Mouse (Mus musculus) right cerebral cortex, postnatal 10 days (tissue): ENCODE measurements around the gene B9d2.
"Not testable (repeated sequence)": the region's sequence is repeated elsewhere in the genome, so short reads cannot be mapped to it uniquely, and the experiment has no call there.

Experiments
- DNase-seq, 2 experiments: peaks; one replicate each; pipeline ENCODE4 v3.0.0; 2021; ENCODE audit warnings: low spot score in 2 of 2

Gene B9d2

DNA sequence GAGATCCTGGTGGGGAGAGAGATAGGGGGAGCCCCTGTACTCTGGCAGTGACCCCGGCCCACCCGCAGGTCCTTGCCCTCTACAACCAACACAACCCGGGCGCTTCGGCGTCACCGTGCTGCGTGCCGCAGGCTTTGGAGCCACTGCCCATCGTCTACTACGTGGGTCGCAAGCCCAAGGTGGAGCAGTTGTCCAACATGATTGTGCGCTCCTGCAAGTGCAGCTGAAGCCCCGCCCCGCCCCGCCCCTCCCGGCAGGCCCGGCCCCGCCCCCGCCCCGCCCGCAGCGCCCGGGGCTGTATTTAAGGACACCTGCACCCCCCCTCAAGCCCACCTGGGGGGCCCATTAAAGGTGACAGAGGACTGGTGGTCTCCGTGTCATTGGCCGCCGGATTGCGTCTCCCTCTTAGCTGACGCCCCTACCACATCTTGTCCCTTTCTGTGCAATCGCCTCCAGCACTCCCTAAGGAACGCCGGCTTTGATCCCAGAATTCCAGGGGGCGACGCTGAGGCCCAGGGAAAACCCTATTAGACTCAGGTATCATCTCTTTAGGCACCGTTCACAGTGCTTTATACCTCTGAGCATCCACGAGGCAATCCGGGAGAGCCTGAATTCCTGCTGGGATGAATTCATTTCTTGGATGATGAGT is 24.3 kb downstream of the B9d2 start:
- no peak for DNase-seq

DNA sequence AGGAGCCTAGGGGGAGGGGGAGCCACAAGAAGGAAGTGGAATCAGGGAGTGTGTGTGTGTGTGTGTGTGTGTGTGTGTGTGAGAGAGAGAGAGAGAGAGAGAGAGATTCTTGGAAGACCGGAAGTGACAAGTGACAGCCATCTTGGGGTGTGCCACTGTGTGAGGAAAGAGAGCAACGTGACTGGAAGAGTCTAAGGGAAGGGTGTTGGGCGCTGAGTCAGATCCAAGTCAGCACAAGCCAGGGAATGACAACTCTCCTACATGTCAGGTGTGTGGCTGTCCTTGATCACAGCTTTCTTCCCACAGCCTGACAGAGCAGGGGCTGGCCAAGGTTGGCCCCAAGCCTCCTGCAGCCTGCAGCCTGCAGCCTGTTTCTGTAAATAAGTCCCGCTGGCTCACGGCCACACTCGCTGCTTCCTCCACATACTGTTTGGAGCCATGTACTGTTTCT is 25.2 kb downstream of the B9d2 start:
- DNase-seq = peak in 1 of 2 experiments; percentile 63

DNA sequence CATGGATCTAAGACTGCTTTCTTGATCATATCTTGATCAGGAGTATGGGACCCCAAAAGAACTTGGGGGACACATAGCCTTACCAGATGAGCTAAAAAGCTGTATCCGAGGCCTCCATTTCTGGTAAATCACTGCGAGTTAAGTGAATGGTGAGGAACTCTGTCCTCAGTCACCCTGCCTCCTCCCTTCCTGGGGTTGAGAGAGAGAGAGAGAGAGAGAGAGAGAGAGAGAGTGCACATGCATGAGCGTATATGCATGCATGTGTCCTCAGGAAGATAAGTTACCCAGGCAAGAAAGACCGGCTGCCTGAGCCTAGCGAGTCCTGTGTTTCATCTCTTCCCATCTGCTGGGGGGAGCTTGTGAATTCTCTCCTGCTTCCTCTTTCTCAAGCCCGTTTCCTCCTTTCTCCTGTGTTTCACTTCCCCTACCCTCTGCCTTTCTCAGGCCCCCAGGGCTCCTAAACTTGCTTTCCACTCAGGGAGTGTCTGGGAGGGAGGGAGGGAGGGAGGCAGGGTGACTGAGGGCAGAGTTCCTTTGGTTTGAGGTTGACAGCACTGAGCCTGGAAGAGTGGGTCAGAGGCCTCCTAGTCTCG is 26.1 kb downstream of the B9d2 start:
- DNase-seq = peak in 1 of 2 experiments; percentile 64

DNA sequence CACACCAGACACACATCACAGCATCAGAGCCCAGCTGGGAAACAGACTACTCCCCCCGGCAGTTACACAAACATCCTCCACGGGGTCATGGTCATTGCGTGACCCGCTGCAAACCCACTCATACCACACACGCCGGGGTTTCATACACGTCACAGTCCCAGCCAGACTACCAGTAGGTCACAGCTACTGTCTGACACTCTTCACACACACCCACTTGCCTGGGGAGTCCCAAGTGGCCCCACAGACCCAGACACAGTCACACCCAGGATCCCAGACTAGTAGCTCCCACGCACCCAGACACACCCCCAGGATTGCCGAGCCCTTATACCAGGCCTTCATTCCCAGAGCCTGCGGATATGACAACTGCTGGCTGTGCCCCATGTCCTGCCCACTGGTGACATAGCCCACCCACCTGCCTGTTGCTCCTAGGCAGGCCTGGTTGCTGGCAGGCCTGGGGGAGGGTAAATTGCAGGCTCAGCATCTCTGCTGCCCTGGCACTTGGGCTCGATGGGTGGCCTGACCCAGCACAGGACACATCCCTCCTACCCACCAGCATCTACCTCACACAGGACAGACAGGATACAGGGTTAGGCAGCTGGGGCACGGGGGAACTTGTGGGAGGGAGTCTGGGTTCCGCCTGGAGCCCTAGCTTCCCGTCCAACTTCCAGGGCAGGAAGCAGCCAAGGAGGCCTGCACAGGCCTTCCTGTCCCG is 27.2 kb downstream of the B9d2 start:
- no peak for DNase-seq

DNA sequence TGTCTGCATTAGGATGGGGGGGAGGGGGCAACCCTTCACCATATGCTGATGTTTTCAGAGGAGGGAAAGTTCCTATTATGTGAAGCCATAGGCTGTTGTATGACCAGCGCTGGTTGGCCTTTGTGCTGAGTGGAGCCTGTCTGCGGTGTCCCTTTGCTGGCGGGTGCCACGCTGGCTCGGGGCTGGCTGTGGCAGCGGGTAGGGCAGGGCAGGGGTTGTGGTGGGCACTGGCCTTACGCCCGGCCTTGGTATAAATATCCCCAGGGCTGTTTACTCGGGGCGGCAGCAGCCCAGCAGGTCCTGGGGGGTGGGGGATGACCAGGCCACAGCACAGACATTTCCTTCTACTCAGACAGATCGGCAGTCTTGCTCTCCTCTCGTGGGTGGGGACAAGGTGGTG is 29.4 kb downstream of the B9d2 start:
- DNase-seq = peak; percentile 73 to 74

DNA sequence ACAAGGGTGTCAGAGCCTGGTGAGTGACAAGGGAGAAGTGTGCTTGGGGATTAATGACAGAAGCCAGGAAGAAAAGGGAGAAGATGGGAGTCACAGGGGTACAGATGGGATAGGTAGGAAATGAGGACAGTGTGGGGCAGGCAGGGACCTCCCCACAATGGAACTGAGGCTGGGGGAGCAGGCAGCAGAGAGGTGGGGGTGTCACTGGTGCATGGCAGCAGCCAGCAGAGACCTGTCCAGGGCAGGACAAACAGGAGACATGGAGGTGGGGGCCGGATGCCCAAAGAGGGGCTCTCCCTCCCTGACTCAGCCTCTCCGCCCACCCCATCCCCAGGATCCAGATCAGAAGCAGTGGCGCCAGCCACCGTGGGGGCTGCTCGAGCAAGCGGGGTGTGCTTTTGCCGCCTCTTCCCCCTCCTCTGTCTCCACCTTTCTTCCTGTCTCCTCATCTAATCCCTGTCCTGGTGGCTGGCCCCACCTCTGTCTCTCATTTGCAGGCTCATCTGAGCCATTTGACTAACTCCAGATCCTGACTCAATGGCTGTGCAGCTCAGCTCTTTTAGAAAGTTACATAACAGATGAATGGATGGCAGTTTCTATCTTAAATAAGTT is 30.0 kb downstream of the B9d2 start:
- DNase-seq = peak in 1 of 2 experiments; percentile 49

DNA sequence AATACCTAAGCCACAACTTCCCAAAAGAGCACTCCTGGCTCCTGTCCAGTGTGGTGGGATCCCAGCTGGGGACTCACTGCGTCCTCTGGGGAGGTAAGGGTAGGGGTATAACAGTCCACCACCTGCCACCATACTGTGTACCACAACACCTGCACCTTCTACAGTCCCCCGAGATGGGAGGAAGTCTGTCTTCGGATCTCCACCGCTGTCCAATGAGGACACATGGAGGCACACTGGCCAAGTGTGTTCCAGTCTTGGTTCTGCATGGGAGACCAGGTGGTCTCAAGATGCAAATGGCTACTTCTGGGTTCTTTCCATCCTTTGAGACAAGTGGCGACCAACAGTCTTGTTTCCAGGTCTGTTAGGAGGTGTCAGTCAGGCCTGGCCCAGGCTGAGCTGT is 30.6 kb downstream of the B9d2 start:
- no peak for DNase-seq

DNA sequence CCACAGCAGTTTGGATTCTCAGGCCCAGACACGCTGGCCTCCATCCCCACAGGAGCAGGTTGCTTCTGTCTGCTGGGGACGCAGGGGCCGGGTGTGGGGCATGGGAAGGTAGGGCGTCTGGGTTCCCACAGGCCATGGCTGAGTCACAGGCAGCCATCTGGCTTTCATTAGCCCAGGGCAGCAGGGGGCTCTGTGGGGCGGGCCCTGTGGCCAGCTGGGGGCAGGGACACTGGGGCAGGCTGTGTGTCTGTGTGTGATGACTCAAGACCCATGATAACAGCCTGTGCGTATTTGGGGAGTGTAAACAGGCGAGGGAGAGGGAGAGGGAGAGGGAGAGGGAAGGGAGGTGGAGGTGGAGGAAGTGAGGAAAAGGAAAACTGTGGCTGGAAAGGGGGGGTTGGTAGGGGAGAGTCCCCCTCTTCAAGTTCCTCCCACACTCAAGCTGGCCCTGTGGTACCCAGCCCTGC is 31.2 kb downstream of the B9d2 start:
- no peak for DNase-seq

DNA sequence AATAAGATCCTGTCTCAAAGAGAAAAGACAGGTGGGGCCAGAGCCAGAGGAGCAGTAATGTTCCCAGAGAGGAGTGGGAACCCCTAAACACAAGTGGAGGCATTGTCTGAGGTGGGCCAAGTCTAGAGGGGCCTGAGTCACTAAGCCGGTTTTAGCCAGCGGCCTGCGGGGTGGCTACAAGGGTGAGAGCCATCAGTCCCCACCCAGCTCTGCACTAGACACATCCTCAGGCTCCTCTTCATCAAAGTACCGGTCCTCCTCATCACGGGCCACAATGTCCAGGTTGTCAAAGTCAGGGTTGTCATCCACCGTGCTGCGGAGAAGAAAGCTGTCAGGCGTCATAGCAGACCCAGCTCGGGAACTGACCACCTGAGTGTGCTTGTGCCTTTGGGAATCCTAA is 32.2 kb downstream of the B9d2 start:
- DNase-seq = no peak

DNA sequence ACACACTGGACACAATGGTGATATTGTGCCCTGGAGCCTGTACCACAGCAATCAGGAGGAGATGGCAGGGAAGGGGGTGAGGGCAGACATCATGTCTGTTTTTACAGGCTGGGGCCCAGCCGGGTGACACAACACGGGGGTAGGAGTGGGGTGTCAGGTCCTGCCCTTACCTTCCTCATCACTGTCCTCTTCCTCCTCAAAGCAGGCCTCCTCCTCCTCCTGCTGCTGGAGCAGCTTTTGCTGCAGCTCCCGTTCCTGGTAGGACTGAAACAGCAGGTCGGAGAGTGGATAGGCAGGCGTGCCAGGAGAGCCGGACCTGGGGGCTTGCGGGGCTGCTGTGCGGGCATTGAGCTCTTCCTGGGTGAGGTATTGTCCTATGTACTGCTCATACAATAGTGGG is 34.0 kb downstream of the B9d2 start:
- no peak for DNase-seq

DNA sequence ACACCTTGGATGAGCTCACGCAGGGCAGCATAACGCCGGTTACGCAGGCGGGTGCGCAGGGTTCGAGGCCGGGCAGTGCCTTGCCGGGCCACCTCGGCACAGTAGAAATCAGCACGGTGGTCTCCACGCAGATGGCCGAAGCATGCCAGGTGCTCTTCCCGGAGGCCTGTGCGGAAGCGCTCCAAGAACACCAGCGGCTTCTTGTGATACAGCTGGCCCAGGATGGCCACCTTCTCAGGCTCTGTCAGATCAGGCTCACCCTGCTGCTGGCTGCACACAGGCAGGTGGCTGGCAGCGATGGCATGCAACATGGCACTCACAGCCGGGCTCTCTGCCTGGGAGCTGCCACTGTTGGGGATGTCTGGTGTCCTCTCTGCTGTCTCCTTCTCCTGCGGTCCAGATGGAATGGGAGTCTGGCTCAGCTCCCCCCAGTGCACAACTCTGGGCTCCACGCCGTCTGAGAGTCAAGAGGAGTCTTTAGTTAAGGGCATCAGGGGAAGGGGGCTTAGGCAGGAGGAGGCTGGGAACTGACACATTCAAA is 35.2 kb downstream of the B9d2 start:
- peak in 1 of 2 experiments; percentile 35 for DNase-seq

DNA sequence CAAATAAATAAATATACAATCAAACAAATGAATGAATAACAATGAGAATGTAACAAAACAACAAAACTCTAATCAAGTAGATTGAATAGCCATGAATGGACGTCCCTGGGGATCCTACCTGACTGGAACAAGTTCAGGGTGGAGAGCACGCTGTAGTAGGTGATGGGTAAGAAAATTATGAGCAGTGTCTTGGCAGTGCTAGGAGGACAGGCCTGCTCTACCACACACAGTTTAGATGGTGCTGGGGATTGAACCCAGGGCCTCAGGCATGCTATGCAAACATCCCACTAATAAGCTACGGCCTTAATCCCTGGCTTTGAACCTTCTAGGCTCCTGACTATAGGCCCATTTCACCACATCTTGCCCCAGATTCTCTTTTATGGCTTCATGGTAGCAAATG is 36.9 kb downstream of the B9d2 start:
- DNase-seq = no peak

DNA sequence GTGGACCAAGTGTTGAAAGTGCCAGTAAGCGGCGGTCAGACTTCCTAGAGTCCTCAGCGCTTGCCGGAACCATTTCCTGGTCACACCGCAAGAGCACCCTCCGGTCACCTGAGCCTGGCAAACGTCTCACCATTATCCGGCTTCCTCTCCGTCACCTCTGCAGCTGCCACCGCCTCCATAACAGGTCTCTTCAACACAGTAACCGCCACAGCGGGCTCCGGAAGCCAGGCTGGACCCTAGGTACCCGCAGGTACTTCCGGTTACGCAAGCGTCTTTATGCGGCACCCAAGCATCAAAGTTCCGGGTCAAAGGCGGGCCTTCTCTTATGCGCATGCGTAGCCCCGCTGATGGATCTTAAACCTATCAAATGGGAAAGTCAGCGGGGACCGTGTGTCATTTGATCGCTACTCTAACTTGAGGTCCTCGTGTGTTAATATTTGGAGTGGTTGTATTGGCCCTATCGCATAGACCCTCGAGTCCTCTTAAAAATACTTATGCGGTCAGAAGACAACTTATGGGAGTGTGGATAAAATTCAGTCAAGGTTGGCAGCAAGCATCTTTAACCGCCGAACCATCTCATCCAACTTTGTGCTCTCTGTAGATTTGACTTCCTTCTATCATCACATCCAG is 38.3 kb downstream of the B9d2 start, which contains the start of gene Ccdc97:
TSS of gene Ccdc97 (minus strand) at position 301 of the 630 bp plus-strand sequence.
- peak; percentile 96 to 97 for DNase-seq

DNA sequence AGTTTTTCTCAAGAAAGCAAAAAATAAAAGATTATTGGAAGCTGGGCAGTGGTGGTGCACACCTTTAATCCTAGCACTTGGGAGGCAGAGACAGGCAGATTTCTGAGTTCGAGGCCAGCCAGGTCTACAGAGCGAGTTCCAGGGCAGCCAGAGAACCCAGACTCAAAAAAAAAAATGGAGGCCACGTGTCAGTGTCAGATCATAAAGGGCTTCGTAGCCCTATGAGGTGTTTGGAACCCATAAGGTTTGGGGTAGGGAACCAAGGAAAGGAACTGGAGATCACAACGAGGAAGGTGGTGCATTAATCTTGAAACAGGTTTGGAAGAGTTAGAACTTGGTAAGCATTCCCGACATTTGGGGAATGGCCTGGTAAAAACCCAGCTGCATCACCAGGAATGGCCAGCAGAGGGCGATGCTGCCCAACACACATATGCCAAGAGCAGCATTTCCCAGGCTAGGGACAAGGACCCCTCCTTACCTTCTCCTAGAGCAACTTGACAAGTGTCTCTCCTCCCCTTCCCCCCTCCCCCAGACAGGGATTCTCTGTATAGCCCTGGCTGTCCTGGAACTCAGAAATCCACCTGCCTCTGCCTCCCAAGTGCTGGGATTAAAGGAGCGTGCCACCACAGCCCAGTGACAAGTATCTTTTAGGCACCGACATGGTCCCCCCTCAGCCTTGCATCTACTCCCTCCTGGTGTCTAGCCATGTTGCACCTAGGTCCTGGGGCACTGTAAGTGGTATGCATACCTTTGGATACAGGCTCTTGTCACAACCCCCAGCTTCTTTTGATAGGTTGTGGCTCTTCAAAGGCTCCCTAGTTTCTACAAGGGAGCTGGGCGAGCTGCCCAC is 39.4 kb downstream of the B9d2 start:
- peak; percentile 83 to 84 for DNase-seq

DNA sequence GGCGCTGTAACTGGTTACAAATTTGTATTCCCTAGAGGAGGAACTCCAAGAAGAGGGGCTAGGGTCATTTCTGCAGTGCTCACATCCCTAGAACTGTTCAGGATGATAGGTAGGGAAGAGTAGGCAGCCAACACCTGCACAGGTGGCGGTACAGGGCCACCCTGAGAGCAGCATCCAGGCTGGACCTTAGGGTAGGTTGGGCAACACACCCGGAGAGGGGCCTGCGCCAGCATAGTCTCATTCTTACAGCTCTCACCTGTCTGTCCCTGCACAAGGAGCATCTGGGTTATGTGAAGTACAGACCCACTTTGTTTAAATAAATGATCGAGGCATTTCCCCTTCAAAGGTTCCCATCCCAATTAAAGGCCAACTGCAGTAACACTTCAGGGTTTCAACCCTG is 40.2 kb downstream of the B9d2 start:
- DNase-seq = no peak

DNA sequence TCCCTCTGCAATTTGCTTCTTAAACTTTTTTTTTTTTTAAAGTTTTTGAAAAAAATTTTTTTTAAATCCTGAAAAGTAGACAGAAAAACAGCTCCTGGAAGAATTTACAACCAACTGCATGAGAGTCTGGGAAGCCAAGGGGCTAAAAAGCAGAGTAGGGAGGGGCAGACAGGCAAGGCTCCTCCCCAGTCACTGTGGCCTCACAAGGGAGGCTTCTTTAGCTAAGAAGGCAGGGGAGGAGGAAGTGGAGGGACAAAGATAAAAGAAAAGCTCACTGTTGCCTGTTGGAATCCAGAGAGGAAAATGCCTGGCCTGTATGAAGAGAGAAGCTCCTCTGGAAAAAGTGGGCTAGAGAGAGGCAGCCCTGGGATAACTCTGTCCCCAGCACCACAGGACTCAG is 41.2 kb downstream of the B9d2 start:
- not testable (repeated sequence) for DNase-seq

DNA sequence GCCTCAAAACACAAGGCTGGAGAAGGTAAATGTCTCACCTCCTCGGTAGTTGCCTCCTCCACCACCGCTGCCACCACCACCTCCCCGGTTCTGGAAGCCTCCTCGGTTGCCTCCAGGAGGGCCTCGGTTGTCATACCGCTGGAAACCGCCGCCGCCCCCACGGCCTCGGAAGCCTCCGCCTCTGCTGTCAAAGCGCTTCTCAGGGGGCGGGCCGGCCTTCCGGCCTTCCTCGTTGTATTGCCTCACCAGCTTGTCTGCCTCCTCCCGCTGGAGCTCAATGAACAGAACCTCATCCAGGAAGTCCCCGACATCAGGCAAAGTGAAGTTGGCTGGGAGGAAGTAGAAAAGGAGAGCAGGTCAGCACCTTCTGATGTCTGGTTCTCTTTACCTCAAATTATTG is 45.3 kb downstream of the B9d2 start:
- DNase-seq = no peak

DNA sequence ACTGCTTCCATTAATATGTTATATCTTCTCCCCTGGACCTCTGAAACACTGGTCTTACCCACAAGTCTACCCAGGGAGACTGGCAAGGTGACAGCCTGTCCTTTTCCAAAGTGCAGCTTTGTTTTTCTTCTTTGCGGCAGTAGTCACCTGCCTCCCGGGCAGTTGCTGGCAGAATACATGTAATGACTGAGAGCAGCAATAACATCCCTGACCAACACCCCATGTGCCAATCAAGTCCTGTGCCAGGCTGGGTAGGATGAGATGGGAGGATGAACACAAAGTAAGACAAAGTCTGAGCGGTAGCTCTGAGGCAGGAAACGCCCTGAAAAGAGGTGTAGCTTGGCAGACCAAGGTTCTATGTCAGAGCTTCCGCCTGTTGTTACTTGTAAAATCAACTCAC is 47.2 kb downstream of the B9d2 start:
- no peak for DNase-seq

DNA sequence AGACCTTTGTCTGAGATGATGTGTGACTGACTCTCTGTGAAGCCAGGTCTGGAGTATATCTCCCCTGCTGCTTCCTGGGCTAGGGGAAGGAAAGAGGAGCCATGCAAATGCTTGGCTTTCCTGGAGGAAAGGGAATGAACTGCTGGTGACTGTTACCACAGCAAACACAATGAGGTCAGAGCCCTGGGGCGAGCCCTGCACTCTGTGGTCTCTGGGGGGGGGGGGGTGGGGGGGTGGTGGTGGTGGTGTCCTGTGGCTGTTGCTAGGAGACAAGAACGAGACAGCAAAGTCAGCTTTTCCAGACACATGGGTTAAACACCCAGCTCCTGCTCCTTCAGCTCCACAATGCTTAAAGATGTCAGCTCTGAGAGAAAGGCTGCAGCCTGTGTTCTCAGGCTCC is 48.8 kb downstream of the B9d2 start:
- DNase-seq = no peak

DNA sequence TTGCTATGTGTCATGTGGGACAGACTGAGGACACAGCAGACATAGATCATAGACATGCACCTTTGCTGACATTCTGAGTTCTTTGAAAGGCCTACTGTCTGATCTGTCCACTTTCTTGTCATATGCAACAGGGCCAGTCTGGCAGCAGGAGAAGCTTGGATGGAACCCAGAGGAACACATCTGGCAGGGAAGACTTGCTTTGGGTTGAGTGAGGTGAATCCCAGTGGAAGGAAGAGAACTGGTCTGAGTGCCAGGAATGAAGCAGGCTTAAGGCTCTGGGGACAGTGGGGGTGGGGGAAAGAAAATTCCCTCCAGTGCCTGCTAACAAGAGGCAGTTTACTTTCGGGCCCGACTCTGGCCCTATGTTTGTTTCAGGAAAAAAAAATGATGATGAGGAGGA is 49.3 kb downstream of the B9d2 start:
- DNase-seq = no peak
